Mouse (Mus musculus) liver, adult 2 months (tissue): ENCODE results near the gene Usp32. TPM values are rescaled to one million over a fixed set of nuclear protein-coding genes. Genes with fewer than 3 reads are reported as not detected.

ENCODE experiments used
- DNase-seq: peaks from one replicate; pipeline ENCODE4 v3.0.0-alpha.2; 2011; ENCODE audit warnings: low read depth, low spot score; ENCODE audit errors: extremely low read depth
- H3K27ac ChIP-seq: fragments of 200-500 bp; replicated peaks from 2 replicates; pipeline ENCODE4 v1.5.1; 2012; ENCODE audit warnings: low read depth, mild to moderate bottlenecking, control low read depth, inconsistent platforms, low read length; ENCODE audit not compliant: insufficient read depth
- H3K27me3 ChIP-seq: fragments of 200-500 bp; 2 replicates; pipeline ENCODE4 v1.6.1; 2012; ENCODE audit warnings: mild to moderate bottlenecking, moderate library complexity, low read length, inconsistent platforms; ENCODE audit not compliant: control insufficient read depth, insufficient read depth
- H3K36me3 ChIP-seq: fragments of 200-500 bp; 2 replicates; pipeline ENCODE4 v1.6.1; 2012; ENCODE audit warnings: low read length, inconsistent platforms; ENCODE audit not compliant: control insufficient read depth, insufficient read depth
- H3K4me1 ChIP-seq: fragments of 200-500 bp; 2 replicates; pipeline ENCODE4 v1.6.1; 2011; ENCODE audit warnings: low read length; ENCODE audit not compliant: control insufficient read depth, insufficient read depth
- H3K4me3 ChIP-seq: fragments of 200-500 bp; 2 replicates; pipeline ENCODE4 v1.5.1; 2011; ENCODE audit warnings: low read depth, mild to moderate bottlenecking, control low read depth, low read length, moderate library complexity; ENCODE audit not compliant: insufficient read depth
- H3K79me2 ChIP-seq: fragments of 200-500 bp; 2 replicates; pipeline ENCODE4 v1.6.1; 2012; ENCODE audit warnings: inconsistent platforms, mild to moderate bottlenecking, low read length, moderate library complexity; ENCODE audit not compliant: control insufficient read depth, insufficient read depth
- H3K9ac ChIP-seq: fragments of 200-500 bp; 2 replicates; pipeline ENCODE4 v1.6.1; 2012; ENCODE audit warnings: low read depth, mild to moderate bottlenecking, control low read depth, inconsistent platforms, low read length
- CTCF ChIP-seq: fragments of 200-500 bp; IDR thresholded peaks from 2 replicates; pipeline ENCODE4 v1.5.1; 2011; ENCODE audit warnings: low read depth, low read length, control low read depth
- POLR2A ChIP-seq: fragments of 200-500 bp; IDR thresholded peaks from 2 replicates; pipeline ENCODE4 v1.6.1; 2011; ENCODE audit warnings: low read length, control low read depth; ENCODE audit not compliant: insufficient read depth; ENCODE audit errors: extremely low read depth
- WGBS: fragments of 180-500 bp; shearing (Covaris S2); methylation state at CpG from one replicate; pipeline ENCODE4 v1.1.7; 2018; 5-methylcytosine and 5-hydroxymethylcytosine counted together
- polyA plus RNA-seq: library from polyadenylated mRNA; depleted of rRNA; stranded (reverse); fragments of >200 nt; gene quantifications from 2 replicates; pipeline ENCODE4 v1.2.3, GENCODE M21; 2012
- total RNA-seq: library from RNA; depleted of rRNA; stranded (reverse); fragments of >200 nt; gene quantifications from 2 replicates; pipeline ENCODE4 v1.2.3, GENCODE M21; 2014

Gene Usp32
- total and polyA plus RNA-seq, 2 experiments: 3.2 to 28.7 TPM

DNA sequence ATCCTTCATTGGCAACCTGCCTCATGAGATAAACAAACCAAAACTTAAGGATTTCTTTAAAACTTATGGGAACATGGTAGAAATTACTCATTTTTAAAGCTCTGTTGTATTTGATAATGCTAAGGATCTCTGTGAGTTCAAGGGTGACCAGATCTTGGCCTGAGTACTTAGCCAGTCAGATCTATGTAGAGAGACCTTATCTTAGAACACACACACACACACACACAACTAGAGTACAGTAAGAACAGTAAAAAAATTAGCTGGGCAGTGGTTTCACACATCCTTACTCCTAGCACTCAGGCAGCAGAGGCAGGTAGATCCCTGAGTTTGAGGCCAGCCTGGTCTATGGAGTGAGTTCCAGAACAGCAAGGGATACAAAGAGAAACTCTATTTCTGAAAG is 53.7 kb downstream of the Usp32 start:
- Histone ChIP-seq H3K27ac (no peak overlapping the region), H3K4me3 (no peak overlapping the region), H3K36me3 (peaks cover 4% of the 10 kb centered on the region; the same call in 1 of the 2 replicates), H3K4me1 (no peaks in the 10 kb centered on the region), H3K9ac (no peak overlapping the region), H3K79me2 (no peaks in the 10 kb centered on the region; the same call in 1 of the 2 replicates), H3K27me3 (no peaks in the 10 kb centered on the region)
- TF ChIP-seq POLR2A (no peak), CTCF (no peak)
- DNase-seq: no peak

DNA sequence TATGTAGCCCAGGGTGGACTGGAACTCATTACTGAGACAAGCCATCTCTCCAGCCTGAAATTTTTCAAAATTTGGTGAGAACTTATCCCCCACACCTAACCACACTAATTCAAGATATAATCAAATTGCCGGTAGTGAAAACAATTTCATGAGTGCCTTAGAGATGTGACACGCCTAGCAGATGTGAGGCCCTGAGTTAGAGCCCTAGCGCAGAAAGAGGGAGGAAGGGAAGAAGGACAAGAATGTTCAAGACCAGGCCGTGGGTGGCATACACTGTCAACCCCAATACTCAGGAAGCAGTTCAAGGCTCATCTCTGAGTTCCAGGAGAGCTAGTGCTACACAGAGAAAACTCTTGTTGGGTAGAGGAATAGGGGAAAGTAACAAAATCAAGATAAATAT is 72.1 kb downstream of the Usp32 start:
- Histone ChIP-seq H3K27ac (no peak overlapping the region), H3K79me2 (no peaks in the 10 kb centered on the region; the same call in 1 of the 2 replicates), H3K9ac (no peak overlapping the region), H3K4me1 (no peaks in the 10 kb centered on the region), H3K4me3 (no peak overlapping the region), H3K36me3 (peaks cover 6% of the 10 kb centered on the region), H3K27me3 (no peaks in the 10 kb centered on the region)
- TF ChIP-seq POLR2A (no peak), CTCF (no peak)
- WGBS: 95% methylated on average over 4 of the region's 4 CpGs
- no peak for DNase-seq

DNA sequence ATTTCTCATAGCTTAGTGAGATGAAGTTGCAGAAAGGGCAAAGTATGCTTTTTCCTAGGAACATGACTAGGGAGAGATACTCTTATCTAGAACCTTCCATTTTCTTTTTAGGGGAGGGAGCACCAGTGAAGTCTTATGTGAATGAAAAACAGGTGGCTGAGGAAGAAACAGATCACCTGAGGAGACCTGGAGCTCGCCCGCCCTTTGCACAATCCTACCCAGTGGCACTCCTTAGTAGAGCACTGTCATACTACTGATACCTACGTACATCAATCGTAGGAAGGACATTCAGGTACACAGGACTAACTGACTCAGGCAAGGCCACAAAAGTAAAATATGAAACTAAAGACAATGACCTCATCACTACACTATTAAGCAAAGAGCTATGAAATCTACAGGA is 81.4 kb downstream of the Usp32 start:
- Histone ChIP-seq H3K79me2 (no peaks in the 10 kb centered on the region), H3K4me3 (no peak overlapping the region), H3K9ac (no peak overlapping the region), H3K27ac (no peak overlapping the region), H3K27me3 (no peaks in the 10 kb centered on the region), H3K36me3 (peaks cover 16% of the 10 kb centered on the region), H3K4me1 (no peaks in the 10 kb centered on the region)
- no peak for DNase-seq
- no peak for TF ChIP-seq POLR2A
- TF ChIP-seq CTCF: no peak
- 98% methylated on average over 4 of the region's 4 CpGs for WGBS

DNA sequence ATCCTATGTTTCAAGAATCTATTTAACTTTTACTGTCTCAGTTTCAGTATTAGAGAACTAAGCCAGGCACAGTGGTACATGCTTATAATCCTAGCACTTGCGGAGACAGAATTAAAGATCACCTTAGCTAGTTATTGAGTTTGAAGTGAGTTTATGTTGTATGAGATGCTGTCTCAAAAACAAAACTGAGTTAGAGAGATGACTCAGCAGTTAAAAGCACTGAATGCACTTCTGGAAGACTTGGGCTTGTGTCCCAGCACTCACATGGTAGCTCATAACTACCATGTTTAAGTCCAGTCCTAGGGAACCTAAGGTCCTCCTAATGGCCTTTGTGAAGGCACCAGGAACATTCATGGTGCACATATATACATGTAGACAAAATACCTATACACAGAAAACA is 82.4 kb downstream of the Usp32 start:
- WGBS: 98% methylated on average over 1 of the region's 1 CpGs
- no peak overlapping the region for H3K27ac ChIP-seq
- peaks cover 16% of the 10 kb centered on the region for H3K36me3 ChIP-seq
- no peaks in the 10 kb centered on the region for H3K27me3 ChIP-seq
- H3K9ac ChIP-seq: no peak overlapping the region
- H3K4me3 ChIP-seq: no peak overlapping the region
- H3K4me1 ChIP-seq: no peaks in the 10 kb centered on the region
- TF ChIP-seq CTCF: no peak
- no peak for TF ChIP-seq POLR2A
- no peaks in the 10 kb centered on the region for H3K79me2 ChIP-seq
- DNase-seq: no peak

DNA sequence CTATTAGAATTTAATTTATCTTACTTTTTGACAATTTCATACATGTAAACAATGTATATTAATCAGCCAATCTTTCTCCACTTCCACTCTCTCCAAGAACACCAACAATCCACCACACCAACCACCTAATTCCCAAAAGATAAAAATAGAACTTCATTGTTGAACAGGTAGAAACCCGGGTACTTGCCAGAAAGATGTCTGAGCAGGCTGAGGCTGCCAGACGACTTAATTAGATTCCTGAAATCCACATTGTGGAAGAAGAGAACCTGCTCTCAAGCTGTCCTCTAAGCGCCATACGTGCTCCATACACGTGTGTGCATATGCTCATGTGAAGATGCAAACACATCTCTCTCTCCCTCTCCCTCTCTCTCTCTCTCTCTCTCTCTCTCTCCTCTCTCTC is 83.1 kb downstream of the Usp32 start:
- DNase-seq: no peak
- H3K79me2 ChIP-seq: no peaks in the 10 kb centered on the region
- no peak overlapping the region for H3K9ac ChIP-seq
- no peak overlapping the region for H3K27ac ChIP-seq
- TF ChIP-seq POLR2A (no peak), CTCF (no peak)
- peaks cover 16% of the 10 kb centered on the region for H3K36me3 ChIP-seq
- H3K4me3 ChIP-seq: no peak overlapping the region
- H3K4me1 ChIP-seq: no peaks in the 10 kb centered on the region
- no peaks in the 10 kb centered on the region for H3K27me3 ChIP-seq
- 92% methylated on average over 5 of the region's 5 CpGs for WGBS

DNA sequence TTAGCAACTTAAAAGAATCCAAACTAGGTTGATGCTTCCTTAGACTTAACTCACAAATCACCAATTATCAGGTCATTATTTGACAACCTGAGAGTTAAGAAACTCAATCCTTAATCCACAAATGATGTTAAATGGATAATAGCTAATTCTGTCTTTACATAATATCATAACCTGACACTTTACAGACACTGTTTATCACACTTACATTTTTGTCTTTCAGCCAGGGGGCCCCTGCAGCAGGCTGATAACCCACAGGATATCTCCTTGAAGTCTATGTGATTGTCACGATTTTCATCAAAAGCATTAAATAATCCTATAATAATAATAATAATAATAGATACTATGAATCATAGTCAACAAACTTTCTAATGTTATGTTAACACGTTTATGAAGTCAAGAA is 84.4 kb downstream of the Usp32 start:
- no peak for DNase-seq
- no peaks in the 10 kb centered on the region for H3K79me2 ChIP-seq
- peaks cover 16% of the 10 kb centered on the region for H3K36me3 ChIP-seq
- no peak overlapping the region for H3K9ac ChIP-seq
- no peak for TF ChIP-seq CTCF
- TF ChIP-seq POLR2A: no peak
- no peaks in the 10 kb centered on the region for H3K27me3 ChIP-seq
- H3K4me1 ChIP-seq: no peaks in the 10 kb centered on the region
- H3K27ac ChIP-seq: no peak overlapping the region
- WGBS: 93% methylated on average over 2 of the region's 2 CpGs
- no peak overlapping the region for H3K4me3 ChIP-seq
